Mouse (Mus musculus) c-Kit-positive CD71-negative TER-119-negative erythroid progenitor cells, embryonic 14.5 days (primary cell): Measurements from ENCODE around the gene Cyren.

Experiments used
- DNase-seq: peaks from one replicate; pipeline ENCODE4 v3.0.0-alpha.2; 2013; ENCODE audit warnings: low read depth

Gene Cyren

DNA sequence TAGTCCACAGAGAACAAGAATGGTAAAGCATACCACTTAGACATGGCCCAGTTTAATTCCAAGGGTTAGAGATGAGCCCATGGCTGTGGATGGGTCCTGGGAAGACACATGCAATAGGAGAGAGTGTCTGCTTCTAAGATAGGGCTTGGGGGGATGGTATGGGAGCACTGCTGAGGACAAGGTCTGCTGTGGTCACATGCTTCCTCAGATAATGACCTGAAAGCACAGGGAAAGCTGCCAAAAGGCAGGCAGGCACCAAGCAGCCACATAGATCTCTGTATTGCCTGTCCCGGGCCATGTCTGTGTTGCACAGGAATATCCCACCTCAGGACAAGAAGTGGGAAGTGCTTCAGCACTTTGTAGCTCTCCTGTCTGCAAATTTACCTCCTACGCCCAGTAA lies 21.3 kb upstream of the Cyren start:
- DNase-seq: no peak

DNA sequence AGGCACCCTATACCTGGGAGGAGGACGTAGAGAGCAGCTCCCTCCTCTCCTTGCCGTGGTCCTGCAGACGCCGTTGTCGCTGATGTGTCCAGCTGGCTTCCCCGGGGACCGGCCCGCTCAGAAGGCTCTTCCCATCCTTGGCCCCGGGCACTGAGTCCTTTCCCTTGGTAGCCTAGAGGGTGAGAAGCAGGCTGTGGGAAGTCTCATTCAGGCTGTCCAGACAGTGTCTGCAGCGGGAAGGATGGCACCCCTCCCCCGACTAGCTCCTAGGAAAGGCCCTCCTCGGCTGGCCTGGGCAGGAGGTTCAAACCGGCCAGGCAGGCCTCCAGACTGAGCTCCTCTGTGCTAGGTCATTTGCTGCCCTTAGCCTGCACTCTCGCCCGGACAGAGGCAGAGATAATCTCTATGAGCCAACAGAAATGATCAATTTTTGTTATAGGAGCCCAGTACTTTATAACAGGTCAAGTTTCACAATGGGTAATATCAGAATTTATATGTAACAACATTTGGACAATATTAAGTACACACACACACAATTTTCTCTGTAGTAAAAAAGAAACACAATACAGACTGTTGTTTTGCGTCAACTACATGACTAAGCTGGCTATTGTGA lies 18.4 kb upstream of the Cyren start:
- DNase-seq: no peak

DNA sequence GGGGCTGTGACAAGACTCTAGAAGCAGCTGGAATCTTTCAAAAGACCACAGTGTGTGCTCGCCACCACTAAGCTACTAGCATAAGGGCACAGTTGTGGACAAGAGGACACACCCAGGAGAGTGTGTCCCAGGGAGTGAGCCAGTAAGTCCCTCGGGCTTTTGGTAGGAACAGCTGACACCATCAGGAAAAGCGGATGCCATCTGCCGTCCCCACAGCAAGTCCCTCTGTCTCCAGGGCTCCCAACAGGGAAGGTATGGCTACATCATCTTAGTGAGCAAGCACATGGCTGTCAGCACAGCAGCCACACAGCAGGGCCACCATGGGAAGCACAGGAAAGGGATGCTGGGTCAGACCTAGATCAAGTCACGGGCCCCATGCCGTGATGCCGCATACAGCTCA lies 17.7 kb upstream of the Cyren start:
- DNase-seq: no peak

DNA sequence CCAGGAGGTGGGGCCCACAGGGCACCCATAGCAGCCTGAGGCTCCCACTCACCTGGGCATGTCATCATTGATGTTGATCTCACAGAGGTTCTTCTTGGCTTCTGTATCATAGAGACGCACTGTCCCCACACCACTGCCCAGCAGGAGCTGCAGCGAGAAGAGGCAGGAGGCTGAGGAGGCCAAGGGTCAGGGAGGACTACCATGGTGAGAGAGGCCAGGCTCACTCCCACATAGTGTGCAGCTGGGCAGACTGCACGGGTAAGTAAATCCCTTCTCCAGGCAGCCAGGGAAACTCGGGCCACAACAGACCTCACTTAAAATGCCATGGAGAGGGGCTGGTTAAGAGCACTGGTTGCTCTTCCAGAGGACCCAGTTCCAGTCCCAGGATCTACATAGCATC lies 11.3 kb upstream of the Cyren start:
- no peak for DNase-seq

DNA sequence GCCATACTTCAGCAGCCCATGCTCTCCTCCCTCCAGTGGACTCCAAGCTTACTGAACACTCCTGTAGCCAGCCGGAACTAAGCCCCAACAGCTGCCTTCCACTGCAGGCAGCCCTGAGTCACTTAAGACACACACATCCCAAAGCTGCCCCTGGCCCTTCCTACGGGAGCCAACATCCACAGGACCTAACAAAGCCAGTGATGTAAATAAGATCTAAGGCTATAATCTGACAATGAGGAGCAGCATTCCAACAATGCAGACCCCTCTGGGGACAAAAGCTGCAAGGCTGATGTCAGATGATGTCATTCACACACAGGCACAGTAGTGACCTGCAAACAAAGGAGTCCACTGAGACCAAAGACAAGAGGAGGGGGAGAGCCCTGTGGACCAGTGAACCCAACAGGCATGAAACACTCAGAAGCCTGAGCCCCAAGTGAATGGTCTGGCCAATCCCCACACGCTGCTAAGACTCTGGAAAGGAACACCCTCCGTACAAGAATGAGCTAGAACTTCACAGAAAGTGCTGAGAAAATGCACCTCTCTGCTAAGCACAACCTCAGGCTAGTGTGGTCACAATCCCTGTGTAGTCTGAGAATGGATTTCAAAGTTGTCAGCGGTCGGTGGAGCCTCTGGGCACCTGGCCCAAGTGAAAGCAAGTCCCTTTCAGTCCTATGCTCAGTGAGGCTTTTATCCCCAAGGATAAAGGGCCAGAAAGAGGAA lies 9.4 kb upstream of the Cyren start:
- DNase-seq: no peak

DNA sequence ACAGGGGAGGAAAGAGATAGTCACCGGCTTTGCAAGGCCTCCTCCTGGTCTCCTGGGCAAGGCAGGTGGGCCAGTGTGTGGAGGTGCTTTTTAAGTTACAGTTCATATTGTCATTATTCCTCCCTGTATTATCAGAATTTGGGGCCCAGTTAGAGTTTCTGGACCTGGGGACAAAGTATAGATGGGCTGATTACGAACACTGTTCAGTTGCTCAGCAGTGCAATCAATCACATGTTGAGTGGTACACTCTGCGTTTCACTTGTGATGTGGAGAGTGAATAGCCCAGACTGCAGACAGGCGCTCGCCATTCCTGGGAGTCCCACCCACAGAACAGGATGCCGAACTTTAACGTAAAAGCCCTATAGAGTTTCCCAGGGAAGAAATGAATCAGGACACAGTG lies 6.9 kb upstream of the Cyren start:
- no peak for DNase-seq

DNA sequence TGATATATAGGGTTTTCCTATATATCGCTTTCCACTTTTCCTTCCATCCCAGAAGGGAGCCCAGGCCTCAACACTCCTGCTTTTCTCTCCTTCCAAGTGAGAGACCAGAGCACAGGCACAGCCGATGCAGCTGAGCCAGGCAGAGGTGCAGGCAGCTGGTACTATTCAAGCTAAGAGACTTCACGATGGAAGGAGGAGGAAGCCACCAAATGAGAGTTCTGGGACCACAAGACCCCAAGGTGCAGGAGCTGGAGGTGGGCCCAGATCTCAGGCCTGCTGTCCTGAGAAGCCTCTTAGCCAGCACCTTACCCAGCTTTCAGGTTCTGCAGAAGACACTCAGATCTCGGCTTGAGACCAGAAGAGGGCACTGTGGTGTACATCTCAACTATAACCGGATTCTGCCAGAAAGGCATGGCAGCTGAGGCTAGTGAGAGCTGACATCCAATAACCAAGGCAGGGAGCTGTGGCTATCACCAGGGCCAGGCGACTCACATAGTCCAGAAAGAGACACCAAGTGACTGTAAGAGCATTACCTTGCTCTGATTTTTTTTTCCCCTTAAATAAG lies 2.1 kb upstream of the Cyren start:
- no peak for DNase-seq

DNA sequence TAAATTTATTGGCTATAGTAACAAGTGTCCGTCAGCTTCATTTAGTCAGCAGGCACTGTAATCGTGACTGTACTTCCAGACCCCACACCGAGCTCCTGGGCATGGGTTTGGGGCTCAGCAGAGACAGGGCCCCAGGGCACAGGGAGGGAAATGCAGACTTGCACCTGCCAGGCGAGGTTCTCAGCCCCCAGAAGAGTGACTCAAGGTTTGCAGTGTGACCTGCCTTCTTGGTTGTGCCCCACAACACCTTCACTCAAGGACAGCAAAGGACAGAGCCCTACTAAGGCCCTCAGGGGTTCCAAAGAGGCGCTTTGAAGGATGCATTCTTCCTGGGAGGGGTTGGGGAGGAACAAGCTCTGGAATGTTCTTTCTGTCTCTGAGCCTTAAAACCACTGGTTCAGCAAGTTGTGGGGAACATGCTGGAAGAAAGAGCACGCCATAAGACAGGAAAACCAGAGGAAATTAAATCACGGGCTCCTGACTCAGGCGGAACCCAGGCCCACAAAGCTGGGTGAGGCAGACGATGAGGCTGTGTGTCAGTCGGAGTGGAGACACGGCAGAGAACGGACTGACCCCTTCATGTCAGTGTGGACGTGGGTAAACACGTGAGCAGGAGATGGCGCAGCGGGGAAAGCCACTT lies 1.4 kb upstream of the Cyren start:
- no peak for DNase-seq

DNA sequence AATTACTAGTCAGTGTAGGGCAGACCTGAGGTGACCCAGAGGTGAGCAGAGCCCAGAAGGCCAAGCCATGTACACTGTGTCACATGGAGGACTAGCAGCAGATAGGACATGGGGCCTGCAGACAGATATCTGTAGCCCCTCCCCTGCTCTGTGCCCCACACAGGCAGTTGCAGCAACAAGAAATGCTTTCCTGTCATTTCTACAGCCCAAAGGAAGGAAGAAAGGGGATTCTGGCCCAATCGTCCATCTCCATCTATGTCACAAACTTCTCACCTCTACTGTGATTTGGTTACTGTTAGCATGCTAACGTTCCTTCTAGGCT lies 1.1 kb downstream of the Cyren start:
- DNase-seq: no peak

DNA sequence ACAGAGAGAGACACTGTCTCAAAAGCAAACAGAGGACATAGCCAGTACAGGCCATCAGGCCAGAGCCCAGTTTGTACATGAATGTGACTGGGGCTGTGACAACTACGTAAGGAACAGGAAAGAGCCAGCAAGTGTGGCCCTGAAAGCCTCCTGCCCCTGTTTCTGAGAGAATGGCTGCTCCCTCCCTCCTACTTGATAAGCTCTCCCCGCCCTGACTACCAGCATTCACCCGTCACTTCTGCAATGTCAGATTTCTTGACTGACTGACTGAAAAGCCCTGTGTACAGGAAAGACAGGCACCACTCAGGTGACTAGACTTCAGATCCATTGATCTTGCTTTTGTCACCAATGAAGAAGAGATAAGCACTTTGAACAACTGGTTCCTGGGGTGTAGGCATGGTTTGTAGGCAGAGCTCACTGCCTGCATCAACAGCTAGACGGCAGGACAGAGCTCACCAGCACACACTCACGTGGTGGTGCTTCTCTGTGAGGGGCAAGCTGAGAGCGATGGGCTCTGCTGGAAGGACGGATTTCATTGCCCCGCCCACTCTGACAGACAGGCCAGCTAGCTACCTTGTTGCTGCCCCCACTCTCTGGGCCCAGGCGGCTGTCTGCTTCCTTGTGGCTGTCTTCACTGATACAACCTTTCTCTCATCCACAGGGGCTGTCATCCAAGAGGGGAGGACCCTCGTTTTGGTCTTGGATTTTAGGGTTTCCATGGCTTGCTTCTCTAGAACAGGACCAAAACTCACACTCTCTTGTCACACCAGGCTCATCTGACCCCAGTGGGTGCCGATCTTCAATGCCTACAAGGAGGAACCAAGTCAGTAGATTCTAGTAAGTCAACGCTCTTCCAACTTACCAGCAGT lies 1.7 kb downstream of the Cyren start:
- no peak for DNase-seq

DNA sequence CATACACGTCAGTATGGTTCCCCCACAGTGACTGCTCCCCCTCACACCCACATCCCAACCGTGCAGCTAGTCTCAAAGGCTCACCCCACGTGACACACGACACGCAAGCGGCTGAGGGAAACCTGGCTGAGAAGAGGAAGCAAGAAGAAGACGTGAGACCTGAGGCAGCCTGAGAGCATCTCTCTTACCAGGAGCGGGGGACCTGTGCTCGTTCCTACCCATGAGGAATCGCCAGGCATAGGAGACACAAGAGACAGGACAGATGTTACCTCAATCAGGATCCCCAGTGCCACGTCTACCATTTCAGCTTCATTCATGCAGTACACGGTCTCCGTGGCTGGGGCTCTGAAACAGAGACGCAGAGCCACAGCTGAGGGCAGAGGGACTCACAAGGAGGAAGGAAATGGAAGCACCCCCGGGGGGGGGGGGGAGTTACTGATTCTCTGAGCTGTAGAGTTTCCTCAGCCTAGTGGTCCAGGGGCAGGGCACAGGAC lies 2.5 kb downstream of the Cyren start:
- no peak for DNase-seq

DNA sequence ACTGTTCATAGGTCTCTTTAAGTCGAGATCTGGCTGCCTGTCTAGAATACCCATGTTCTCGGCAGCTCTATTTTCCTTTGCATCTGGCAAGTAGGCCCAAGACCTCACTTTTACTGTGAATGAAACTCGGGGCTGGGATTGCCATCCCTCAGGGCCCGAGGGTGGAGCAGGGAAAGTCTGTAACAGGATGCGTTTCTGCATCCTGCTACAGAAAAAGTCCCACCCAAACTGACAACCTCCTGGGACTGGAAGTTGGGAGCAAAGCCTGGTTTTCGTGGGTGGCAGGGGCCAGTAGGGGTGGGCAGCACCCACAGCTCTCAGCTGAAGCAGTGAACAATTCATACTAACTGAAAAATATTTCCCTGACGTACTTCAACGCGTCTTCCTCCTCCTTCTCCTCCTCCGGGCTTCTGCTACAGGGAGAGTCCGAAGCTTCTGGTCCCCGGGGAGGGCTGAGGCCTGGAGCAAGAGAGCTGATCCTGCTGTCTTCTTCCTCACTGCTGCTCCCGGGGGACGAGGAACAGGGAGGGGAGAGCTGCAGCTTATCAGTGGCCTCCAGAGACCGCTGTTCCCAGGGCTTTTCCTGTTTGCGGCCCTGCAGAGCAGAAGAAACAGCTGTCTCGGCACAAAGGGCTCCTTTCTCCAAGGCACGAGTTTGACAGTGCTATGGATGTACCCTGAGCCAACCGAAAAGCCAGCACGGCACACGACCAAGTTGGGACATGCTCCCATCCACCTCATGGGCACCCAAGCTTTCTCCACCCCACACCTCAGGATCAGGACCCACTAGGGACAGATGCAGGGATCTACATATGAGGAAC lies 3.5 kb downstream of the Cyren start:
- DNase-seq: no peak

DNA sequence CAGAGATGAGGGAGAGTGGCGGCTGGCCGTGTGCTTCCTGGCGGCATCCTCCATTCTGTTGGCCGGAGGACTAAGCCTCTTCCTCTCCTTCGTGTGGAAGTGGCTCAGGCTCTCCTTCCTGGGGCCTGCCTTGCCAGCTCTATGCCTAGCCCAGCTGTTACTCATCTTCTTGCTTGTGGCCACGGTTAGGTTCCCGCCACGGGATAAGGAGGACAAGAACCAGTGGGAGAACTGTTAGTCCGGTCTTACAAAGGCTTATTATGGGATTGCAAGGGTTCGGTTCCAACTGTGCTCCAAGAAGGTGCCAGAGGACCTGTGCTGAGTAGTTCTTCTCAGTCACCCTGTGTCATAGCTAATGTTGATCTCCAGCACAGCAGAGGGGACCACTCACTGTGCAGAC lies 5.0 kb downstream of the Cyren start:
- DNase-seq: no peak

DNA sequence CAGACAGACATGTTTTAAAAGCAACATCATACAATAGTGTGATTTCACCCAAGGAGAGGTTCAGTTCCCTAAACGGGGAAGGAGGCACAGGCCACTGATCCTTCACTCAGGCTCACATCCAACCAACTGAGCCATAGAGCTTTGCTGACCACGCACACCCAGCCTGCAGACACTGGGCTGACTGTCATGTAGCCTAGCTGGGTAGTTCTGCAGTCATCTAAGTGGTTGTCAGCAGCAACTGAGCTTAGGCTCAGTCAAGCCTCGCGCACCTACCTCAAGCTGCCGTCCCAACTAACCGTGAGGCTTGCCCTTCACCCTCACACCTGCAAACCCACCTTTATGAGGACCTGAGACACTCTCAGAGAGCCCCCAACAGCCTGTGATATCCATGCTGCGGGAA lies 5.9 kb downstream of the Cyren start:
- no peak for DNase-seq

DNA sequence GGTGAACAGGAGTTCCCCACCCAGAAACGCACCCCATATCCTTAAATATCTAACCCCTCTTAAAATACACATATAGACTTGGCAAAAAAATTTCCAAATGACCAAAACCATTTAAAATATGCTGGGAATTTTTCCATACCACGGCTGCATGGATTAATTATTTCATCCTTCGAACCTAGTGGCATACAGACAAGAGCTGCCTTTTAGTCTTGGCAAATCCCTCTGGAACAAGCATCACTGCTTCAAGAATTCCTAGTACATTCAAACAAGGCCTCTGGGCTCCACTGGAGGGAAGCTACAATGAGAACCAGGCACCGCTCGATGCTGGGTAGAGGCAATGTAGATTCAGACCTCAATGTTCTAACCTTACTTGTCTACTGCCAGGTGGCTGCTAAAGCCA lies 7.1 kb downstream of the Cyren start:
- no peak for DNase-seq

DNA sequence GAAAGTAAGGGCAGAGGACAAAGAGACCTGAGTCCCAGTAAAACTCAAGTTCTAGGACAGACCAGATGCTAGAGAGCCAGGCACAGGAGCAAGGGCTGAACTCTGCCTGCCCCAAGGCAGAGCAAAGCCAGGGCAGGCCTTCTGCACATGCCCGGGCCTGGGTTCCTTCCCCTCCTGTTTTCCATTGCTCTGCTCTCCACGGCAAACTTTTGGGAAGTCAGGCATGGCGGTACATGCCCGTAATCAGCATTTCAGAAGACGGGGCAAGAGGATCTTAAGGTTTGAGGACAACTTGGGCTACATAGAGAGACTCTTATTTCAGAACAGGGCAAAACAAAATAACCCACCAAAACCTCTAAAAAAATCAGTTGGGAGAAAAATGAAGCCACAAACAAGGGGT lies 7.7 kb downstream of the Cyren start:
- DNase-seq: no peak

DNA sequence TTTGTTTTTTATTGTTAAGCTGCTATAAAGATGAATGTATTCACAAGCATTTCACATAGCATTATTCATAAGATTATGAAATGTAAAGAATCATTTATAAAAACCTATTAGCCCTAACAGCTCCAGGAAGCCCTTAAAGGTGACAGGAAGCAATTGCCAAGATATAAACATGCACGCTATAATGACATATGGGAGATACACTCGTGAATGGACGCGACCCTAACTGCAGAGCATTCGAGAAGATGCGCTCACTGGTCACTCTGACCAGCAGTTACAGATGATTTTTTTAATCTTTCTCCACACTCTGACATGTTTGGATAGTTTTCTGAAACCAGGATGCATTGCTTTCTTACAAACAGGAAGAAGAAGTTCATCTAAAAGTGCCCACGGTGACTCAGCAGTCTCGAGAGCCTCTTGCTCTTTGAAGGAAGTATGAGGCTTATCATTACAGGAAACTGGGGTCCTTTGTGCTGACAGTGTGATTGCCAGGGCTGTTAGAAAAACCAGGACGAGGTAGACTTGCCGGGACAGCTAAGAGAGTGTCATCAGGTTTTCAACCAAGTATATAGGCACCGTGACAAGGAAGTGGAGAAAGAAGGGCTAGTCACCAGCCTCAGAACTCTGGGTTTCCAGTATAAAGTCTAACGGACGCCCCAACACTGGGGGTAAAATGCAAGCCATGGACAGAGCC lies 8.5 kb downstream of the Cyren start:
- peak; percentile 76 for DNase-seq

DNA sequence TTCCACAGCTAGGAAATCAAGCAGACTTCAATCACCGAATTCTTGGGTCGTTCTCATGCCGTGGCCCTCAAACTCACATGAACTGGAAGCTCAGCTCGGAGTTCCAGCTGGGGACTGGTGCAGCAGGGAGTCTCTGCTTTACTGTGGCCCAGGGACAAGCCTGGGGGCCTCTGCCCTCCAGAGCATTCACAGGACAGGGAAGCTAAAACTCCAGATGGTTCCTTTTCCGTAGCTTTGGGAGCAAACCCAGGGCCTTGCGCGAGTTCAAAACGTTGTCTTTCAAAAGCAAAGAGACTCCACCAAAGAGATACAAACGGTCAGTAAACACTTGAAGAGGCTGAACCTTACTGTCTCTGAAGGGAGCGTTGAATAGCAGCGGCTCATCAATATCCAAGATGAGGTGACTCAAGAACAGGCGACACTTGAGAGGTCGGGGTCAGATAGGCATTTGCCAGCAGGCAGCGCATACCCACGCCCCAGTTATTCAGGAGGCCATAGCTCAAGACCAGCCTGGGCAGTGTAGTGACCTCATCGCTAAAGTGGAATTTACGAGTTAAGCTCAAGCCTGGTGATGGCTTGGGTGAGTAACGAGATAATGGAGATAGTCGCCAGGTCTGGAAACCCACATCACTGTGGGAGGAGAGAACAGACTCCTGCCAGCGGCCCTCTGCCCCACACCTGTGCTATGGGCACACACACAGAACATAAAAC lies 9.2 kb downstream of the Cyren start:
- no peak for DNase-seq

DNA sequence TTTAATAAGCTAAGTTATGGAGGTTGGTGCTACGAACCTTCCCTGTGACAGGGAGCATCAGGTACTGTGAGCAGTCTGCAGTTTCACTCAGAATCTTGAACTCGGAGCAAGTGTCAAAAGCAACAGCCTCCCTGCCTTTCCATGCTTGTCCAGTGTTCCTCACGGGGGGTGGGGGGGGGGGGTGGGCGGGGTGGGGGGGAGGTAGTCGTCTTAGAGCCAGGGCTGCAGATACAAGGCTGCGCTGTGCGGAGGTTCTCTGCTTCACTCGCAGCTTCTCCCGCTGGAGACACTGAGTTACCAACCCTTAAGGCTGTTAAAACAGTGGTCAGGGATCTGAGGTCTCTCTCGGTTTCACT lies 9.9 kb downstream of the Cyren start:
- DNase-seq: no peak

DNA sequence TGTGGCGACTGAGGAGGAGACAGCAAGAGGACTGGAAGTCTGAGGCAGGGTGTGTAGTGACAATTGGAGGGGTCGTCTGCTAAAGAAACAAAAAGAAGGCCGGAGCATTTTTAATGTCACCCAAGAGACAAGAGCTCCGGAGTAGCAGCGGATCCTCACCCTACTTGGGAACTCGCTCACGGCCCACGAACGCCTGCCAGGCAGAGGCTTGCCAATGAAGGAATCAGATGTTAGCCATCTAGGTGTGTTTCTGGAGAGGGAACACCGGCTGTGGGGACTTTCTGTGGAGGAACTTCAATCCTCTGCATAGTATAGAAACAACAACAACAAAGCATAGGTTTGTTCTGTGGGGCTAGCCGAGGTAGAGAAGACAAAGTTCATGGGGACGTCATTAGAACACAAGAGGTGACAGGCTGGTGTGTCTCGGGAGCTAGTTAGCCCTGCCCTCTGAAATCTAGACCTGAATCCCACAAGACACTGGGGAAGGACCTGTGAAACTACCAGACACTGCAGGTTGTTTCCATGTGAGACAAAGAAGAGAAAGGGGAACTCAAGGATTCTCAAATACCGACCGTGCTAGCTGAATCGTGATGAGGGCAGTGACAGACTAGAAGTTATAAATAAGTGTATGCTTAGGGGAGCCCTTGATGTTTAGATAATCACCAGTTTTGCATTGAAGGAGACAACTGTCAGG lies 10.4 kb downstream of the Cyren start:
- DNase-seq: no peak
